Mouse (Mus musculus) forebrain, embryonic 15.5 days (tissue): ENCODE data around the gene Ggps1. TPM values are rescaled to one million over a fixed set of nuclear protein-coding genes. Genes with fewer than 3 reads are reported as not detected.
"Not testable (repeated sequence)": the region's sequence is repeated elsewhere in the genome, so short reads cannot be mapped to it uniquely, and the experiment has no call there.

ENCODE experiments used
- ATAC-seq: fragments of 200-750 bp; cut with Nextera tagmentation; replicated peaks from 2 replicates; pipeline ENCODE4 v1.8.0; 2017; ENCODE audit warnings: mild to moderate bottlenecking, moderate TSS enrichment, moderate library complexity
- H3K27ac ChIP-seq: fragments of 300-500 bp; sonication (generic); replicated peaks from 2 replicates; pipeline ENCODE4 v1.5.1; 2015; ENCODE audit warnings: mild to moderate bottlenecking, inconsistent platforms
- H3K27me3 ChIP-seq: fragments of 300-500 bp; sonication (generic); 2 replicates; pipeline ENCODE4 v1.6.1; 2015; ENCODE audit warnings: inconsistent platforms
- H3K36me3 ChIP-seq: fragments of 300-500 bp; sonication (generic); 2 replicates; pipeline ENCODE4 v1.6.1; 2015; ENCODE audit warnings: mild to moderate bottlenecking, inconsistent platforms
- H3K4me1 ChIP-seq: fragments of 300-500 bp; sonication (generic); 2 replicates; pipeline ENCODE4 v1.6.1; 2015; ENCODE audit warnings: inconsistent platforms
- H3K4me2 ChIP-seq: fragments of 300-500 bp; sonication (generic); replicated peaks from 2 replicates; pipeline ENCODE4 v1.6.1; 2015; ENCODE audit warnings: mild to moderate bottlenecking, inconsistent platforms
- H3K4me3 ChIP-seq: fragments of 300-500 bp; sonication (generic); 2 replicates; pipeline ENCODE4 v1.5.1; 2015; ENCODE audit warnings: mild to moderate bottlenecking, inconsistent platforms
- H3K9ac ChIP-seq: fragments of 300-500 bp; sonication (generic); replicated peaks from 2 replicates; pipeline ENCODE4 v1.6.1; 2015; ENCODE audit warnings: mild to moderate bottlenecking, inconsistent platforms
- H3K9me3 ChIP-seq: fragments of 300-500 bp; sonication (generic); 2 replicates; pipeline ENCODE4 v1.6.1; 2016; ENCODE audit warnings: inconsistent platforms
- WGBS: fragments of 180-500 bp; shearing (Covaris S2); methylation state at CpG from one replicate; pipeline ENCODE4 v1.1.7; 2015; ENCODE audit warnings: mixed read lengths; 5-methylcytosine and 5-hydroxymethylcytosine counted together
- polyA plus RNA-seq: library from polyadenylated mRNA; unstranded; fragments of >200 nt; fragmentation: Nextera tagmentation; extraction: Ambion mirVana; gene quantifications from 2 replicates; pipeline ENCODE4 v1.2.1, GENCODE M21; 2015

Gene Ggps1
- polyA plus RNA-seq, 1 experiment from 2014 or later = 76.1 TPM

GRCm38 (mm10) chr13:14035875-14036630 is 27.2 kb downstream of the Ggps1 start:
- WGBS = 92% methylated on average over 11 of the region's 11 CpGs

GRCm38 (mm10) chr13:14035352-14035751 is 27.9 kb downstream of the Ggps1 start:
- ATAC-seq, H3K9me3 ChIP-seq, H3K4me2 ChIP-seq, H3K36me3 ChIP-seq, H3K27ac ChIP-seq, H3K4me3 ChIP-seq, H3K27me3 ChIP-seq, H3K9ac ChIP-seq: not testable (repeated sequence)
- H3K4me1 ChIP-seq = peaks cover 18% of the 10 kb centered on the region
- WGBS = 93% methylated on average over 3 of the region's 3 CpGs

More at GRCm38 (mm10) chr13:14035875-14036630, 27.2 kb downstream of the Ggps1 start:
- Histone ChIP-seq H3K36me3 (no peaks in the 10 kb centered on the region), H3K27ac (no peak overlapping the region), H3K27me3 (no peaks in the 10 kb centered on the region), H3K4me1 (peaks cover 20% of the 10 kb centered on the region), H3K9ac (no peak overlapping the region), H3K4me3 (no peak overlapping the region), H3K4me2 (no peak overlapping the region), H3K9me3 (no peaks in the 10 kb centered on the region)
- ATAC-seq = no peak

GRCm38 (mm10) chr13:14034073-14034348 is 29.3 kb downstream of the Ggps1 start:
- no peak overlapping the region for H3K4me2 ChIP-seq
- peaks cover 12% of the 10 kb centered on the region for H3K4me1 ChIP-seq
- ATAC-seq = no peak
- H3K36me3 ChIP-seq = peaks cover 2% of the 10 kb centered on the region; the same call in 1 of the 2 replicates
- H3K4me3 ChIP-seq = no peak overlapping the region
- H3K27ac ChIP-seq = no peak overlapping the region
- no peaks in the 10 kb centered on the region for H3K9me3 ChIP-seq
- no peaks in the 10 kb centered on the region for H3K27me3 ChIP-seq
- H3K9ac ChIP-seq = no peak overlapping the region

GRCm38 (mm10) chr13:14033309-14034072 is 29.8 kb downstream of the Ggps1 start:
- Histone ChIP-seq H3K4me2 (no peak overlapping the region), H3K4me3 (no peak overlapping the region), H3K27me3 (no peaks in the 10 kb centered on the region), H3K36me3 (peaks cover 5% of the 10 kb centered on the region; the same call in 1 of the 2 replicates), H3K27ac (no peak overlapping the region), H3K4me1 (peaks cover 7% of the 10 kb centered on the region), H3K9me3 (no peaks in the 10 kb centered on the region), H3K9ac (no peak overlapping the region)
- ATAC-seq = no peak
- 93% methylated on average over 5 of the region's 5 CpGs for WGBS

GRCm38 (mm10) chr13:14026154-14026820 is 37.0 kb downstream of the Ggps1 start:
- no peak for ATAC-seq
- H3K4me3 ChIP-seq = no peak overlapping the region

GRCm38 (mm10) chr13:14025554-14025953 is 37.7 kb downstream of the Ggps1 start:
- ATAC-seq = no peak
- Histone ChIP-seq H3K4me3 (no peak overlapping the region), H3K4me1 (no peaks in the 10 kb centered on the region), H3K4me2 (no peak overlapping the region), H3K9me3 (no peaks in the 10 kb centered on the region), H3K9ac (no peak overlapping the region), H3K27me3 (no peaks in the 10 kb centered on the region), H3K27ac (no peak overlapping the region), H3K36me3 (peaks cover 27% of the 10 kb centered on the region)
- WGBS = 97% methylated on average over 6 of the region's 6 CpGs

More at GRCm38 (mm10) chr13:14026154-14026820, 37.0 kb downstream of the Ggps1 start:
- Histone ChIP-seq H3K27me3 (no peaks in the 10 kb centered on the region), H3K9me3 (no peaks in the 10 kb centered on the region), H3K27ac (no peak overlapping the region), H3K4me1 (no peaks in the 10 kb centered on the region), H3K36me3 (peaks cover 27% of the 10 kb centered on the region), H3K4me2 (no peak overlapping the region), H3K9ac (no peak overlapping the region)
- 97% methylated on average over 6 of the region's 6 CpGs for WGBS

GRCm38 (mm10) chr13:14021417-14021816 is 41.9 kb downstream of the Ggps1 start:
- H3K9me3 ChIP-seq, H3K4me3 ChIP-seq, H3K27ac ChIP-seq, H3K4me2 ChIP-seq, H3K4me1 ChIP-seq, H3K27me3 ChIP-seq, H3K9ac ChIP-seq, ATAC-seq: not testable (repeated sequence)
- WGBS = 88% methylated on average over 11 of the region's 12 CpGs
- H3K36me3 ChIP-seq = peaks cover 28% of the 10 kb centered on the region

GRCm38 (mm10) chr13:14018852-14019251 is 44.4 kb downstream of the Ggps1 start:
- Histone ChIP-seq H3K27ac (no peak overlapping the region), H3K4me1 (no peaks in the 10 kb centered on the region), H3K27me3 (no peaks in the 10 kb centered on the region), H3K9ac (no peak overlapping the region), H3K4me3 (no peak overlapping the region), H3K4me2 (no peak overlapping the region), H3K36me3 (peaks cover 32% of the 10 kb centered on the region), H3K9me3 (no peaks in the 10 kb centered on the region)
- 95% methylated on average over 3 of the region's 3 CpGs for WGBS
- no peak for ATAC-seq

GRCm38 (mm10) chr13:14018283-14018682 is 45.0 kb downstream of the Ggps1 start:
- no peak for ATAC-seq
- H3K9me3 ChIP-seq = no peaks in the 10 kb centered on the region
- H3K27me3 ChIP-seq = no peaks in the 10 kb centered on the region
- H3K4me3 ChIP-seq = no peak overlapping the region
- H3K27ac ChIP-seq = no peak overlapping the region
- H3K9ac ChIP-seq = no peak overlapping the region
- H3K4me2 ChIP-seq = no peak overlapping the region
- peaks cover 37% of the 10 kb centered on the region for H3K36me3 ChIP-seq
- H3K4me1 ChIP-seq = no peaks in the 10 kb centered on the region

GRCm38 (mm10) chr13:14015609-14016008 is 47.7 kb downstream of the Ggps1 start:
- peaks cover 50% of the 10 kb centered on the region for H3K36me3 ChIP-seq
- H3K9ac ChIP-seq = no peak overlapping the region
- H3K4me2 ChIP-seq = no peak overlapping the region
- no peak overlapping the region for H3K4me3 ChIP-seq
- 94% methylated on average over 6 of the region's 6 CpGs for WGBS
- H3K4me1 ChIP-seq = no peaks in the 10 kb centered on the region
- H3K27ac ChIP-seq = no peak overlapping the region
- no peaks in the 10 kb centered on the region for H3K9me3 ChIP-seq
- no peaks in the 10 kb centered on the region for H3K27me3 ChIP-seq
- no peak for ATAC-seq

- H3K4me1 ChIP-seq = no peaks in the 10 kb centered on the region
- no peaks in the 10 kb centered on the region for H3K9me3 ChIP-seq
- H3K27me3 ChIP-seq = no peaks in the 10 kb centered on the region
- no peak overlapping the region for H3K4me3 ChIP-seq
- H3K36me3 ChIP-seq = peaks cover 54% of the 10 kb centered on the region
- H3K9ac ChIP-seq = no peak overlapping the region
- no peak overlapping the region for H3K27ac ChIP-seq
- 94% methylated on average over 4 of the region's 4 CpGs for WGBS
- no peak for ATAC-seq
- no peak overlapping the region for H3K4me2 ChIP-seq
Observed at GRCm38 (mm10) chr13:14014540-14014939, 48.7 kb downstream of the Ggps1 start.

- H3K9me3 ChIP-seq = no peaks in the 10 kb centered on the region
- H3K36me3 ChIP-seq = peaks cover 51% of the 10 kb centered on the region
- no peak overlapping the region for H3K4me2 ChIP-seq
- WGBS = 97% methylated on average over 2 of the region's 2 CpGs
- no peak overlapping the region for H3K27ac ChIP-seq
- ATAC-seq = no peak
- H3K4me1 ChIP-seq = no peaks in the 10 kb centered on the region
- H3K9ac ChIP-seq = no peak overlapping the region
- H3K27me3 ChIP-seq = no peaks in the 10 kb centered on the region
- H3K4me3 ChIP-seq = no peak overlapping the region
Observed at GRCm38 (mm10) chr13:14014001-14014400, 49.3 kb downstream of the Ggps1 start.
